Mouse (Mus musculus) leukemia stem cell, adult 10-12 weeks (primary cell): ENCODE results near the gene Sycp2. TPM values are rescaled to one million over a fixed set of nuclear protein-coding genes. Genes with fewer than 3 reads are reported as not detected.

ENCODE experiments used
- polyA plus RNA-seq: library from polyadenylated mRNA; stranded (reverse); fragments of >175 nt; gene quantifications from 2 replicates; pipeline ENCODE4 v1.2.3, GENCODE M21; 2012; ENCODE audit warnings: low replicate concordance

The Sycp2 gene
- polyA plus RNA-seq, result not detected in 2 replicates

GRCm38 (mm10) chr2:178407053-178407815, at the start of gene Sycp2:
Gene Sycp2 (minus strand): TSS chr2:178407685.

GRCm38 (mm10) chr2:178430231-178430630, 22.7 kb upstream of the Sycp2 start, which contains the start of gene Cdh26:
Gene Cdh26 (plus strand): TSS chr2:178430531.

GRCm38 (mm10) chr2:178414261-178415149, 7.0 kb upstream of the Sycp2 start, which contains the start of the genes Ppp1r3d and Fam217b:
Gene Ppp1r3d (minus strand): TSS chr2:178414472.
Gene Fam217b (plus strand): TSS chr2:178414524.

Other genes starting within 250 kb of the Sycp2 start
- 0.49 and 1.4 TPM in 2 replicates for gene Ppp1r3d, start 6.8 kb upstream of the Sycp2 start, polyA plus RNA-seq
- gene Fam217b, start 6.8 kb upstream of the Sycp2 start, polyA plus RNA-seq, result 0.17 and 0.30 TPM in 2 replicates
- not detected in 2 replicates for gene Cdh26, start 22.8 kb upstream of the Sycp2 start, polyA plus RNA-seq